Mouse (Mus musculus): ENCODE data around the gene Mpc2.
A peak's percentile ranks its signal among the peaks of the same experiment; 100 is the strongest.

Gene Mpc2

GRCm38 (mm10) chr1:165460360-165460800, at the start of gene Mpc2, which contains the start of gene Dcaf6:
Gene Mpc2 (plus strand): TSS chr1:165460637.
Gene Dcaf6 (minus strand): TSS chr1:165460475.
- DNase-seq = peak; percentile 98 to 99

GRCm38 (mm10) chr1:165421357-165421915, 39.0 kb upstream of the Mpc2 start:
- DNase-seq = no peak

GRCm38 (mm10) chr1:165426254-165426653, 34.2 kb upstream of the Mpc2 start:
- DNase-seq = no peak

- DNase-seq = peak; percentile 35 to 48
These were observed 27.6 kb upstream of the Mpc2 start for GRCm38 (mm10) chr1:165432883-165433282.

- DNase-seq = no peak
These were observed 22.0 kb upstream of the Mpc2 start for GRCm38 (mm10) chr1:165438289-165439021.

GRCm38 (mm10) chr1:165440788-165441187, 19.6 kb upstream of the Mpc2 start:
- no peak for DNase-seq

GRCm38 (mm10) chr1:165441201-165441600, 19.2 kb upstream of the Mpc2 start:
- peak; percentile 10 to 23 for DNase-seq

- DNase-seq = no peak
These were observed 18.7 kb upstream of the Mpc2 start for GRCm38 (mm10) chr1:165441719-165442118.

- no peak for DNase-seq
These were observed 1.4 kb upstream of the Mpc2 start for GRCm38 (mm10) chr1:165459041-165459502.

- peak; percentile 71 to 75 for DNase-seq
These were observed 795 bp upstream of the Mpc2 start for GRCm38 (mm10) chr1:165459503-165460181.

GRCm38 (mm10) chr1:165460801-165461377, 452 bp downstream of the Mpc2 start:
- peak; percentile 100 for DNase-seq

GRCm38 (mm10) chr1:165461681-165462080, 1.2 kb downstream of the Mpc2 start:
- DNase-seq = peak in 1 of 2 experiments; percentile 19

GRCm38 (mm10) chr1:165462861-165463260, 2.4 kb downstream of the Mpc2 start:
- DNase-seq = no peak

GRCm38 (mm10) chr1:165464574-165464973, 4.1 kb downstream of the Mpc2 start:
- DNase-seq = no peak

GRCm38 (mm10) chr1:165468971-165469370, 8.5 kb downstream of the Mpc2 start:
- no peak for DNase-seq

- no peak for DNase-seq
These were observed 9.3 kb downstream of the Mpc2 start for GRCm38 (mm10) chr1:165469717-165470116.

GRCm38 (mm10) chr1:165471490-165471889, 11.1 kb downstream of the Mpc2 start:
- no peak for DNase-seq

GRCm38 (mm10) chr1:165484688-165485233, 24.3 kb downstream of the Mpc2 start, which contains the start of gene Adcy10:
Gene Adcy10 (plus strand): TSS chr1:165485183.
- DNase-seq = peak; percentile 9 to 15

- DNase-seq = no peak
These were observed 25.7 kb downstream of the Mpc2 start for GRCm38 (mm10) chr1:165486108-165486507.

GRCm38 (mm10) chr1:165489197-165489596, 28.8 kb downstream of the Mpc2 start:
- no peak for DNase-seq

GRCm38 (mm10) chr1:165498856-165499255, 38.4 kb downstream of the Mpc2 start:
- DNase-seq = no peak

GRCm38 (mm10) chr1:165503307-165504024, 43.0 kb downstream of the Mpc2 start:
- peak; percentile 52 to 65 for DNase-seq
